33 mouse cellular contexts compared by ENCODE assay signal in the genomic region with DNA sequence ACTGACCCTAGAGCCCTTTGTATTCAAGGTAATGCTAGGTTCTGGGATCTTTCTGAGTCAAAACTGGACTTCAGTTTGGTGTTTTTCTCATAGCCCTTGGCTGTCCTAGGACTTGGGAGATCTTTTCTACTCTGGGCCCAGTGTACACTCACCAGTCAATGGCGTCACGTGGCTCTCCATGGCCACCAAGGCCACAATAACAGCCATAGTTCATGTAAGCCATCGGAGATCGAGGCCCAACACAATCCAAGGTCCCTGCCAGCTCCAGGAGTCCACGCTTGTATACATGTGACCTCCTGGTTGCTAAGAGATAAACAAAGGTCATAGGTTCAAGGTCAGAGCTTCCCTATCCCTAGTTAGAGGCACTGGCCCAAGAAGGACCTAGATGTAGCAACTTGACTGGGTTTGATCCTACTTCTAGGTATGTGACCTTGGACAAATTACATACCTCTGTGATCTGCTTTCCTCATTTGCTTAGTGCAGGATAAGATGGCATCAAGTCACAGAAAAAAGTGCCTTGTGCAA. TPM values are rescaled to one million over a fixed set of nuclear protein-coding genes. Genes with fewer than 3 reads are reported as not detected.
DNase-seq lines count a peak whose midpoint lies in the region; ATAC-seq lines count a peak whose summit lies in the region.
"Had no signal": no experiment of that assay in that cellular context is flagged by ENCODE, and none has a peak within 500 bp of the region (broad histone marks: within the 10 kb centered on the region; RNA-seq: fewer than 3 reads in every experiment).

No protein-coding gene starts in this region.

- H3K4me2 ChIP-seq in embryonic facial prominence, embryonic 11.5 days (ENCODE audit: low read depth, low read length), result no peak overlapping the region
- H3K4me2 ChIP-seq: embryonic facial prominence, embryonic 13.5 days; forebrain, embryonic 15.5 days; heart, embryonic 11.5 days; hindbrain, embryonic 13.5 days; liver, embryonic 12.5 days; midbrain, embryonic 12.5 days had no signal

- H3K27ac ChIP-seq in embryonic facial prominence, embryonic 11.5 days (replicated peaks; ENCODE audit: low read depth, low read length), result no peak overlapping the region
- H3K27ac ChIP-seq in embryonic facial prominence, embryonic 10.5 days (replicated peaks), result no peak overlapping the region
- H3K27ac ChIP-seq: embryonic facial prominence, embryonic 13.5 days; forebrain, embryonic 10.5 days; forebrain, embryonic 15.5 days; hindbrain, embryonic 13.5 days; liver, embryonic 12.5 days; midbrain, embryonic 12.5 days had no signal

- no peaks in the 10 kb centered on the region for H3K27me3 ChIP-seq in embryonic facial prominence, embryonic 11.5 days (ENCODE audit: control insufficient read depth, insufficient read depth, low read length)
- 0 out of 2 replicates have a peak, but pooled peaks cover 13% of the 10 kb centered on the region for H3K27me3 ChIP-seq in embryonic facial prominence, embryonic 10.5 days (replicated peaks; ENCODE audit: low read depth, poor library complexity, severe bottlenecking)
- H3K27me3 ChIP-seq: megakaryocyte, embryonic 14.5 days had no signal

- no peak overlapping the region for H3K9ac ChIP-seq in embryonic facial prominence, embryonic 11.5 days (replicated peaks; ENCODE audit: low read length)
- H3K9ac ChIP-seq: embryonic facial prominence, embryonic 13.5 days; forebrain, embryonic 15.5 days; hindbrain, embryonic 13.5 days; liver, embryonic 12.5 days; liver, postnatal 0 days; midbrain, embryonic 12.5 days had no signal

- no peaks in the 10 kb centered on the region for H3K4me1 ChIP-seq in embryonic facial prominence, embryonic 11.5 days (ENCODE audit: control insufficient read depth, insufficient read depth, low read length)
- peaks cover 9% of the 10 kb centered on the region for H3K4me1 ChIP-seq in embryonic facial prominence, embryonic 10.5 days
- H3K4me1 ChIP-seq: embryonic facial prominence, embryonic 13.5 days; midbrain, embryonic 12.5 days had no signal

- intact Hi-C loops in left cerebral cortex, postnatal 14 days (cut with DNase I), result no loop called here

- DNase-seq in embryonic facial prominence, embryonic 11.5 days (ENCODE audit: low spot score), result no peak
- DNase-seq in embryonic facial prominence, embryonic 10.5 days (ENCODE audit: low spot score), result no peak
- DNase-seq in ES-CJ7 (ENCODE audit: low read depth, low spot score), result peak; percentile 69
- peak; percentile 63 for DNase-seq in ZHBTc4 (ENCODE audit: low read depth, low spot score)
- DNase-seq in adrenal gland, postnatal 36 days, result peak; percentile 54 to 72
- DNase-seq in left cerebral cortex, postnatal 14 days (ENCODE audit: low spot score in 2 of 2), result no peak
- DNase-seq in c-Kit-positive CD71-positive TER-119-positive erythroid progenitor cells, embryonic 14.5 days (ENCODE audit: low spot score), result no peak
- DNase-seq in layer of hippocampus, adult 18-20 months (ENCODE audit: low spot score in 2 of 2), result no peak
- DNase-seq: cerebellum, adult 8-10 months; cerebellum, postnatal 25 days; gastrocnemius, postnatal 25 days; heart, adult 18-20 months; heart, postnatal 4 days; kidney, adult 18-20 months; kidney, postnatal 36 days; left cerebral cortex, postnatal 4 days; liver, postnatal 0 days; lung, postnatal 4 days; thymus, postnatal 36 days had no signal

- H3K4me3 ChIP-seq in embryonic facial prominence, embryonic 11.5 days (ENCODE audit: low read depth, low read length), result no peak overlapping the region
- no peak overlapping the region for H3K4me3 ChIP-seq in embryonic facial prominence, embryonic 10.5 days
- H3K4me3 ChIP-seq: embryonic facial prominence, embryonic 13.5 days; forebrain, embryonic 10.5 days; forebrain, embryonic 15.5 days; hindbrain, embryonic 13.5 days; liver, embryonic 12.5 days; megakaryocyte, embryonic 14.5 days; midbrain, embryonic 12.5 days had no signal

- 89% methylated on average over 5 of the region's 5 CpGs for WGBS in embryonic facial prominence, embryonic 11.5 days
- 85% methylated on average over 5 of the region's 5 CpGs for WGBS in embryonic facial prominence, embryonic 10.5 days

- H3K36me3 ChIP-seq in embryonic facial prominence, embryonic 11.5 days (replicated peaks; ENCODE audit: control insufficient read depth, insufficient read depth, low read depth, low read length), result no peaks in the 10 kb centered on the region
- H3K36me3 ChIP-seq in embryonic facial prominence, embryonic 10.5 days (replicated peaks), result no peaks in the 10 kb centered on the region
- H3K36me3 ChIP-seq: embryonic facial prominence, embryonic 13.5 days; forebrain, embryonic 10.5 days; forebrain, embryonic 15.5 days; hindbrain, embryonic 13.5 days; liver, embryonic 12.5 days; midbrain, embryonic 12.5 days had no signal

- H3K9me3 ChIP-seq in embryonic facial prominence, embryonic 11.5 days (replicated peaks; ENCODE audit: control insufficient read depth, low read length), result no peaks in the 10 kb centered on the region
- H3K9me3 ChIP-seq in embryonic facial prominence, embryonic 10.5 days, result no peaks in the 10 kb centered on the region
- H3K9me3 ChIP-seq: embryonic facial prominence, embryonic 13.5 days; forebrain, embryonic 10.5 days; forebrain, embryonic 15.5 days; hindbrain, embryonic 13.5 days; liver, embryonic 12.5 days; megakaryocyte, embryonic 14.5 days; midbrain, embryonic 12.5 days had no signal

- 0 out of 2 replicates have a peak, but pooled peaks have one; percentile 30 for ATAC-seq in embryonic facial prominence, embryonic 11.5 days (replicated peaks; ENCODE audit: insufficient number of reproducible peaks, low FRiP score, low TSS enrichment, low read depth)
- ATAC-seq: forebrain, embryonic 15.5 days; liver, embryonic 12.5 days; liver, postnatal 0 days had no signal

RNA-seq across cellular contexts. Expression of a gene that starts 2.9 kb away (rescaled TPM):
- not detected in 2 replicates for polyA plus RNA-seq in embryonic facial prominence, embryonic 11.5 days (2014; fragmentation: Nextera tagmentation; extraction: Ambion mirVana)
- 0.31 TPM in 1 of 2 replicates, not detected in the other for polyA plus RNA-seq in embryonic facial prominence, embryonic 10.5 days (2016; fragmentation: Nextera tagmentation; extraction: Ambion mirVana)
- not detected for total RNA-seq in adrenal gland, postnatal 36 days (2021)
- not detected for total RNA-seq in left cerebral cortex, postnatal 14 days (2021)
- total RNA-seq in layer of hippocampus, adult 18-20 months (2021), result not detected
- total RNA-seq: gastrocnemius, adult 18-20 months; gastrocnemius, postnatal 25 days; heart, adult 18-20 months; heart, postnatal 4 days; layer of hippocampus, adult 8-10 months; layer of hippocampus, postnatal 25 days; left cerebral cortex, adult 8-10 months; left cerebral cortex, postnatal 4 days; monocyte, adult 5-6 weeks had no signal
- polyA plus RNA-seq: forebrain, embryonic 10.5 days; forebrain, embryonic 15.5 days; frontal cortex, adult 2 months; heart, embryonic 11.5 days; liver, postnatal 0 days had no signal

RNA-seq across cellular contexts. Expression of a gene that starts 52.6 kb away (rescaled TPM):
- 80.0 and 84.3 TPM in 2 replicates for polyA plus RNA-seq in embryonic facial prominence, embryonic 11.5 days (2014; fragmentation: Nextera tagmentation; extraction: Ambion mirVana)
- polyA plus RNA-seq in embryonic facial prominence, embryonic 10.5 days (2016; fragmentation: Nextera tagmentation; extraction: Ambion mirVana), result 99.0 and 99.1 TPM in 2 replicates
- 10 to 100 TPM; 51.4 to 54.2 TPM for total RNA-seq in adrenal gland, postnatal 36 days (2021)
- total RNA-seq in left cerebral cortex, postnatal 14 days (2021), result 10 to 100 TPM; 41.7 to 44.2 TPM
- 10 to 100 TPM; 51.3 to 51.5 TPM for total RNA-seq in layer of hippocampus, adult 18-20 months (2021)

RNA-seq across cellular contexts. Expression of a gene that starts 56.1 kb away (rescaled TPM):
- 10.9 and 11.8 TPM in 2 replicates for polyA plus RNA-seq in embryonic facial prominence, embryonic 11.5 days (2014; fragmentation: Nextera tagmentation; extraction: Ambion mirVana)
- 7.5 and 9.7 TPM in 2 replicates for polyA plus RNA-seq in embryonic facial prominence, embryonic 10.5 days (2016; fragmentation: Nextera tagmentation; extraction: Ambion mirVana)
- total RNA-seq in adrenal gland, postnatal 36 days (2021), result 1 to 10 TPM; 4.1 to 6.4 TPM
- 1 to 10 TPM; 2.9 to 3.6 TPM for total RNA-seq in left cerebral cortex, postnatal 14 days (2021)
- 1 to 10 TPM; 5.1 to 5.9 TPM for total RNA-seq in layer of hippocampus, adult 18-20 months (2021)

RNA-seq across cellular contexts. Expression of a gene that starts 56.2 kb away (rescaled TPM):
- 38.6 and 40.3 TPM in 2 replicates for polyA plus RNA-seq in embryonic facial prominence, embryonic 11.5 days (2014; fragmentation: Nextera tagmentation; extraction: Ambion mirVana)
- 34.5 and 37.2 TPM in 2 replicates for polyA plus RNA-seq in embryonic facial prominence, embryonic 10.5 days (2016; fragmentation: Nextera tagmentation; extraction: Ambion mirVana)
- 10 to 100 TPM; 43.9 to 52.1 TPM for total RNA-seq in adrenal gland, postnatal 36 days (2021)
- total RNA-seq in left cerebral cortex, postnatal 14 days (2021), result 10 to 100 TPM; 37.7 to 39.6 TPM
- 10 to 100 TPM; 34.5 to 36.0 TPM for total RNA-seq in layer of hippocampus, adult 18-20 months (2021)

RNA-seq across cellular contexts. Expression of a gene that starts 59.9 kb away (rescaled TPM):
- 42.4 and 45.8 TPM in 2 replicates for polyA plus RNA-seq in embryonic facial prominence, embryonic 11.5 days (2014; fragmentation: Nextera tagmentation; extraction: Ambion mirVana)
- 45.3 and 47.0 TPM in 2 replicates for polyA plus RNA-seq in embryonic facial prominence, embryonic 10.5 days (2016; fragmentation: Nextera tagmentation; extraction: Ambion mirVana)
- 10 to 100 TPM; 27.1 to 44.2 TPM for total RNA-seq in adrenal gland, postnatal 36 days (2021)
- total RNA-seq in left cerebral cortex, postnatal 14 days (2021), result 10 to 100 TPM; 27.9 to 28.3 TPM
- total RNA-seq in layer of hippocampus, adult 18-20 months (2021), result 10 to 100 TPM; 24.9 to 25.3 TPM

Comparison
In these comparisons a context has a peak if more than half of its experiments do, and no peak if none do; other contexts are left out.
1. DNase-seq: peak in ES-CJ7 (single experiment), ZHBTc4 (single experiment) and adrenal gland, postnatal 36 days (2 of 2); none in embryonic facial prominence, embryonic 11.5 days (single experiment), embryonic facial prominence, embryonic 10.5 days (single experiment), left cerebral cortex, postnatal 14 days (0 of 2), c-Kit-positive CD71-positive TER-119-positive erythroid progenitor cells, embryonic 14.5 days (single experiment) and layer of hippocampus, adult 18-20 months (0 of 2).